ENCODE assay signal across 8 mouse cellular contexts in the genomic region with DNA sequence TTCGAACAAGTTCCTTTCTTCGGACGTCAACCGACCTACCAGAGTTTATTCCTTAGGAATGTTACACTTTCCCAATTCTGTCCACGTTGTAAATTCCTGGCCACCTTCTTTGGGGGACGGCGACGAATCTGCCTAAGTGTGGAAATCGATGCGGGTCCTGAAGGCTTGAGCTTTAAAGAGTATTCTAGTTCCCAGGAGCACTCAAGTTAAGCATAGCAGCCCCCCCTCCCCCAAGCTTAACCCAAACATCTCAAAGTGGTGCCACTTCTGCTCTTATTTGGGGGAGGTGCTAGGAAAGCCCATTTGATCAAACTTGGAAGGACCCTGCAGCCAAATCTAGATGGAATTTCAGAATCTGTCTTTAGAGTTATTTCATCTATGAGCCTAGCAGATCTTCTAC. TPM values are rescaled to one million over a fixed set of nuclear protein-coding genes. Genes with fewer than 3 reads are reported as not detected.
DNase-seq lines count a peak whose midpoint lies in the region; ATAC-seq and TF ChIP-seq lines count a peak whose summit lies in the region.
"Had no signal": no experiment of that assay in that cellular context is flagged by ENCODE, and none has a peak within 500 bp of the region (broad histone marks: within the 10 kb centered on the region; RNA-seq: fewer than 3 reads in every experiment).

No protein-coding gene starts in this region.

- H3K27me3 ChIP-seq in lung, embryonic 15.5 days: peaks cover 100% of the 10 kb centered on the region
- H3K27me3 ChIP-seq in forebrain, embryonic 13.5 days: peaks cover 100% of the 10 kb centered on the region
- peaks cover 98% of the 10 kb centered on the region for H3K27me3 ChIP-seq in intestine, postnatal 0 days (replicated peaks; ENCODE audit: control insufficient read depth, insufficient read depth, low read length)
- peaks cover 22% of the 10 kb centered on the region for H3K27me3 ChIP-seq in neural tube, embryonic 14.5 days (ENCODE audit: control insufficient read depth, insufficient read depth, low read length)

- H3K4me2 ChIP-seq in lung, embryonic 15.5 days: peak overlapping the region; percentile 83
- peak overlapping the region; percentile 70 for H3K4me2 ChIP-seq in forebrain, embryonic 13.5 days
- peak overlapping the region; percentile 82 for H3K4me2 ChIP-seq in intestine, postnatal 0 days (replicated peaks; ENCODE audit: low read depth)
- peak overlapping the region; percentile 50 for H3K4me2 ChIP-seq in neural tube, embryonic 14.5 days (ENCODE audit: low read depth, low read length)

- DNase-seq in lung, postnatal 14 days: no peak
- DNase-seq in urinary bladder, postnatal 25 days (ENCODE audit: low spot score): no peak

- H3K4me1 ChIP-seq in lung, embryonic 15.5 days: peaks cover 45% of the 10 kb centered on the region
- peaks cover 51% of the 10 kb centered on the region for H3K4me1 ChIP-seq in forebrain, embryonic 13.5 days
- peaks cover 11% of the 10 kb centered on the region; the same call in 1 of the 2 replicates for H3K4me1 ChIP-seq in intestine, postnatal 0 days (replicated peaks; ENCODE audit: control insufficient read depth, insufficient read depth, low read length)
- peaks cover 6% of the 10 kb centered on the region; the same call in 1 of the 2 replicates for H3K4me1 ChIP-seq in neural tube, embryonic 14.5 days (ENCODE audit: control insufficient read depth, insufficient read depth, low read length)

- no peaks in the 10 kb centered on the region for H3K36me3 ChIP-seq in lung, embryonic 15.5 days
- no peaks in the 10 kb centered on the region for H3K36me3 ChIP-seq in forebrain, embryonic 13.5 days (ENCODE audit: poor library complexity, severe bottlenecking)
- no peaks in the 10 kb centered on the region for H3K36me3 ChIP-seq in intestine, postnatal 0 days (ENCODE audit: control insufficient read depth, insufficient read depth)
- H3K36me3 ChIP-seq in neural tube, embryonic 14.5 days (ENCODE audit: control insufficient read depth, insufficient read depth, low read length): no peaks in the 10 kb centered on the region

- no peaks in the 10 kb centered on the region for H3K9me3 ChIP-seq in lung, embryonic 15.5 days
- no peaks in the 10 kb centered on the region for H3K9me3 ChIP-seq in forebrain, embryonic 13.5 days (replicated peaks)
- no peaks in the 10 kb centered on the region for H3K9me3 ChIP-seq in intestine, postnatal 0 days (ENCODE audit: control insufficient read depth)
- no peaks in the 10 kb centered on the region for H3K9me3 ChIP-seq in neural tube, embryonic 14.5 days (ENCODE audit: control insufficient read depth, low read length)

- H3K4me3 ChIP-seq in lung, embryonic 15.5 days: peak overlapping the region; percentile 43; the same call in 1 of the 2 replicates
- peak overlapping the region; percentile 46 for H3K4me3 ChIP-seq in forebrain, embryonic 13.5 days
- H3K4me3 ChIP-seq in intestine, postnatal 0 days (ENCODE audit: low read depth, low read length): peak overlapping the region; percentile 48
- peak overlapping the region; percentile 43 for H3K4me3 ChIP-seq in neural tube, embryonic 14.5 days (ENCODE audit: low read depth, low read length)

- WGBS in lung, embryonic 15.5 days: 2% methylated on average over 10 of the region's 10 CpGs
- WGBS in forebrain, embryonic 13.5 days: under 1% methylated on average over 10 of the region's 10 CpGs
- WGBS in intestine, postnatal 0 days: 4% methylated on average over 10 of the region's 10 CpGs
- WGBS in neural tube, embryonic 14.5 days: under 1% methylated on average over 10 of the region's 10 CpGs

- H3K27ac ChIP-seq in lung, embryonic 15.5 days: no peak overlapping the region
- no peak overlapping the region for H3K27ac ChIP-seq in forebrain, embryonic 13.5 days
- H3K27ac ChIP-seq in intestine, postnatal 0 days (ENCODE audit: low read depth, low read length): no peak overlapping the region
- H3K27ac ChIP-seq in neural tube, embryonic 14.5 days (ENCODE audit: low read depth, low read length): peak overlapping the region; percentile 88
- H3K27ac ChIP-seq: macrophage had no signal

- no peak overlapping the region for H3K9ac ChIP-seq in lung, embryonic 15.5 days
- H3K9ac ChIP-seq in forebrain, embryonic 13.5 days: no peak overlapping the region
- H3K9ac ChIP-seq in intestine, postnatal 0 days (ENCODE audit: low read depth, low read length): no peak overlapping the region
- H3K9ac ChIP-seq in neural tube, embryonic 14.5 days (replicated peaks; ENCODE audit: low read depth, low read length): peak overlapping the region; percentile 64

- no peak for ATAC-seq in lung, embryonic 15.5 days (ENCODE audit: borderline replicate concordance, extremely low read depth, low FRiP score, low TSS enrichment)
- ATAC-seq in forebrain, embryonic 13.5 days: no peak
- ATAC-seq in intestine, postnatal 0 days: no peak
- ATAC-seq in neural tube, embryonic 14.5 days (ENCODE audit: low read depth): no peak
- ATAC-seq in activated CD4-positive, CD25-positive, alpha-beta regulatory T cell, adult 4 months: no peak

- no peak for TF ChIP-seq CTCF in intestine, postnatal 0 days (IDR thresholded peaks at IDR 0.05; ENCODE audit: low read depth)

RNA-seq across cellular contexts. Expression of gene Lhx1, which starts 1.1 kb away (rescaled TPM):
- 0.06 TPM in 1 of 2 replicates, not detected in the other for polyA plus RNA-seq in lung, embryonic 15.5 days (2015; fragmentation: Nextera tagmentation; extraction: Ambion mirVana)
- 7.6 and 8.2 TPM in 2 replicates for polyA plus RNA-seq in forebrain, embryonic 13.5 days (2015; fragmentation: Nextera tagmentation; extraction: Ambion mirVana)
- polyA plus RNA-seq in intestine, postnatal 0 days (2015; fragmentation: Nextera tagmentation; extraction: Ambion mirVana): 0.16 and 0.25 TPM in 2 replicates
- polyA plus RNA-seq in neural tube, embryonic 14.5 days (2014; fragmentation: Nextera tagmentation; extraction: Ambion mirVana): 47.2 and 48.0 TPM in 2 replicates
- polyA plus RNA-seq in activated CD4-positive, CD25-positive, alpha-beta regulatory T cell, adult 4 months (2017; shearing (Covaris generic)): not detected
- polyA plus RNA-seq: macrophage had no signal

RNA-seq across cellular contexts. Expression of gene Aatf, which starts 13.1 kb away (rescaled TPM):
- 43.1 and 47.0 TPM in 2 replicates for polyA plus RNA-seq in lung, embryonic 15.5 days (2015; fragmentation: Nextera tagmentation; extraction: Ambion mirVana)
- 51.4 and 53.4 TPM in 2 replicates for polyA plus RNA-seq in forebrain, embryonic 13.5 days (2015; fragmentation: Nextera tagmentation; extraction: Ambion mirVana)
- 25.6 and 26.6 TPM in 2 replicates for polyA plus RNA-seq in intestine, postnatal 0 days (2015; fragmentation: Nextera tagmentation; extraction: Ambion mirVana)
- polyA plus RNA-seq in neural tube, embryonic 14.5 days (2014; fragmentation: Nextera tagmentation; extraction: Ambion mirVana): 44.1 and 47.1 TPM in 2 replicates
- 10 to 100 TPM; 33.2 to 46.0 TPM for polyA plus RNA-seq in activated CD4-positive, CD25-positive, alpha-beta regulatory T cell, adult 4 months (2017; shearing (Covaris generic))
